Mouse (Mus musculus) embryonic facial prominence, embryonic 10.5 days (tissue): ENCODE results near the gene Esr1. TPM values are rescaled to one million over a fixed set of nuclear protein-coding genes. Genes with fewer than 3 reads are reported as not detected.

Experiments used
- DNase-seq: peaks from one replicate; pipeline ENCODE4 v3.0.0-alpha.2; 2017; ENCODE audit warnings: low spot score
- H3K27ac ChIP-seq: fragments of 300-500 bp; sonication (generic); replicated peaks from 2 replicates; pipeline ENCODE4 v1.5.1; 2016; ENCODE audit warnings: mild to moderate bottlenecking
- H3K27me3 ChIP-seq: fragments of 300-500 bp; sonication (generic); replicated peaks from 2 replicates; pipeline ENCODE4 v1.6.1; 2016; ENCODE audit warnings: low read depth, mild to moderate bottlenecking; ENCODE audit not compliant: poor library complexity, severe bottlenecking
- H3K36me3 ChIP-seq: fragments of 300-500 bp; sonication (generic); replicated peaks from 2 replicates; pipeline ENCODE4 v1.6.1; 2016; ENCODE audit warnings: mild to moderate bottlenecking, moderate library complexity
- H3K4me1 ChIP-seq: fragments of 300-500 bp; sonication (generic); 2 replicates; pipeline ENCODE4 v1.6.1; 2016
- H3K4me3 ChIP-seq: fragments of 300-500 bp; sonication (generic); 2 replicates; pipeline ENCODE4 v1.5.1; 2016; ENCODE audit warnings: mild to moderate bottlenecking, moderate library complexity
- H3K9me3 ChIP-seq: fragments of 300-500 bp; sonication (generic); 2 replicates; pipeline ENCODE4 v1.6.1; 2016; ENCODE audit warnings: mild to moderate bottlenecking
- WGBS: fragments of 180-500 bp; shearing (Covaris S2); methylation state at CpG from one replicate; pipeline ENCODE4 v1.1.7; 2016; 5-methylcytosine and 5-hydroxymethylcytosine counted together
- polyA plus RNA-seq: library from polyadenylated mRNA; unstranded; fragments of >200 nt; fragmentation: Nextera tagmentation; extraction: Ambion mirVana; gene quantifications from 2 replicates; pipeline ENCODE4 v1.2.1, GENCODE M21; 2016

Gene Esr1
- polyA plus RNA-seq, 1 experiment from 2014 or later = 0.07 TPM

DNA sequence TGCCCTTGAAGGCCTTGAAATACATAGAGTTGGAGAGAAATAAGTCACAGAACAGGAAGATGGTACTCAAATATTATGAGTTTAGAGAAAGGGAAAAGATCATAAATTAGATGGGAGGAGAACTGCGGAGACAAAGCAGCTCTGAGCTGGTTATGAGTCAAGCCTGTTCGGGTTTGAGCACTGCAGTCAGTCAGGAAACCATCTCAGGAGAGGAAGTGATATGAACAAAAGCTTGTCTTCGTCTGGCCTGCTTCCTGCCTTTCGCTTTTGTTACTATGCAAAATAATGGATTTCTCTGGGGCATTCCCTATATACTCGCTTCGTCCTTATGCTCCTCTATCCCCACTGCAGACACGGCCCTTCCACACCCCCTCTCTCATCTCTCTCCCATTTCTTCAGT lies 288.9 kb downstream of the Esr1 start:
- WGBS = 84% methylated on average over 7 of the region's 7 CpGs
- no peak overlapping the region for H3K4me3 ChIP-seq
- H3K27me3 ChIP-seq = no peaks in the 10 kb centered on the region
- H3K27ac ChIP-seq = no peak overlapping the region
- no peak for DNase-seq
- H3K4me1 ChIP-seq = no peaks in the 10 kb centered on the region
- H3K36me3 ChIP-seq = no peaks in the 10 kb centered on the region
- no peaks in the 10 kb centered on the region for H3K9me3 ChIP-seq

DNA sequence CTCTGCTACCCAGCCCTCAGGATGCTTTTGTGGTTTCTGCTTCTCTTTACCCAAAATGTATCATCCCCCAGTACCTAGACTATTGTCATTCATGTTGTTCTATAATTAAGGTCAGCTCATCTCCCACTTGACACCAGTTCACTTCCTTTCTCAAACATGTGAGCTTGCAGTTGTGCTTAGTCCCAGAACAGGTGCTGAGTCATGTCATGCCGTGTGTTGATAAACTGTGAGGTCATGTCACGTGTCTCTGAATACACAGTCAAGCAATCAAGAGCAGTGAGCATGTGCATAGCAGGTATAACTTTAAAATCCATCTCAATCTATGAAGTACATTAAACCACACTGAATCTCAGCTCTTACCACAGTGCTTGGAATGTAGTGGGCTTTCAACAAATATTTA lies 297.9 kb downstream of the Esr1 start:
- DNase-seq = no peak
- H3K9me3 ChIP-seq = no peaks in the 10 kb centered on the region
- whole genome bisulfite sequencing = 84% methylated on average over 2 of the region's 2 CpGs
- no peaks in the 10 kb centered on the region for H3K27me3 ChIP-seq
- H3K36me3 ChIP-seq = no peaks in the 10 kb centered on the region
- no peak overlapping the region for H3K4me3 ChIP-seq
- no peaks in the 10 kb centered on the region for H3K4me1 ChIP-seq
- no peak overlapping the region for H3K27ac ChIP-seq

DNA sequence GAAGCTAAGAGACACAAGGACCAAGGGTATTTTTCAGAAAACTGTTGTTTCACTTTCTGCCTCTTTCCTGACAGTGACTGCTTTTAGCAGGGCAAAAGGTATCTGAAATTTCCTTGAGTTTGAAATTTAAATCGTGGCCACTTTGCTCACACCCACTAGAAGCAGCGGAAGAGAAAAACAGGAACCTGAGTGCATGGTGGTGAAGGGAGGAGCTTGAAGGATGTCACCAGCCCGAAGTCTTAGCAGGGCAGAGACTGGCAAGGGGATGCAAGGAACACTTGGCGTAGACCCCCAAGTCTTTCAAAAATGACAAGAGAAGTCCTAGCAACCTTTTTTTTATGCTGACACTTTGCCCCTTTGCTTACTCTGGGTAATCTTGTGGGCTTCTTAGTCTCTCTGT lies 299.1 kb downstream of the Esr1 start:
- Histone ChIP-seq H3K36me3 (no peaks in the 10 kb centered on the region), H3K27ac (no peak overlapping the region), H3K27me3 (no peaks in the 10 kb centered on the region), H3K9me3 (no peaks in the 10 kb centered on the region), H3K4me1 (no peaks in the 10 kb centered on the region), H3K4me3 (no peak overlapping the region)
- no peak for DNase-seq
- WGBS = 89% methylated on average over 4 of the region's 4 CpGs

DNA sequence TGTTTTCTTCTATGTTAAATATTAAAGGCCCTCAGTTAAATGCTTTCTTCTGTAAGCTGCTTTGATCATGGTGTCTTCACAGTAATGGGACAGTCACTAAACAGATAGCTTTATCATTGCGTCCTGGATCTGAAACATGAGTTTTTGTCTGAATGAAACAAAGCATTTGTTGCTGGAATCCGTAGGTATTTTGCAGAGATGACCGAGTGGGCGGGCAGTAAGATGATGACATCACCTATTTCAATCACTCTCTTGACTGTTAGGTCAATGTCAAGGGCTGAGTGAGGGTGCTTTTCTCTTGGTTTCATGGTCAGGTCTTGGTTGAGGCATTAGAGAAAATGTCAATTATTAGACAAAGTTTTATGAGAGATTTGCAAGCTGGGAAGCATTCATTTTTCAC lies 307.7 kb downstream of the Esr1 start:
- 83% methylated on average over 4 of the region's 4 CpGs for WGBS
- Histone ChIP-seq H3K4me3 (no peak overlapping the region), H3K27me3 (no peaks in the 10 kb centered on the region), H3K36me3 (no peaks in the 10 kb centered on the region), H3K27ac (no peak overlapping the region), H3K9me3 (no peaks in the 10 kb centered on the region), H3K4me1 (no peaks in the 10 kb centered on the region)
- DNase-seq = no peak

DNA sequence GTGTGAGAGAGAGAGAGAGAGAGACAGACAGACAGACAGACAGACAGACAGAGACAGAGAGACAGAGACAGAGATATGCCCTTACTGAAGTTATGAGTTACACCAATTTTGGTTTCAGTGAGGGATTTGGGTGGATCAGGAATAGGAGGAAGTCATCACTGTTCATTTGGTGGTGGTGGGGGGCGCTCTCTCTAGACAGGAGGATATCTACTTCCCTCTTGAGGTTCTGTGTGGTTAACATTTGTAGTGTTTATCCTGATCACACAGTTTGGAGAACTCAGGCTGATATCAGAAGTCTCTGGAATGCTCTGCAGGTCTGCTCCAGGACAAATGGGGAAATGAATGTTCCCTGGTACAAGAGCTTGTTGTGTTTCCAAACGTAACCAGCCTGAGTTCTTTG lies 312.2 kb downstream of the Esr1 start:
- Histone ChIP-seq H3K4me3 (no peak overlapping the region), H3K27me3 (no peaks in the 10 kb centered on the region), H3K4me1 (no peaks in the 10 kb centered on the region), H3K27ac (no peak overlapping the region), H3K9me3 (no peaks in the 10 kb centered on the region), H3K36me3 (no peaks in the 10 kb centered on the region)
- DNase-seq = no peak
- WGBS = 75% methylated on average over 2 of the region's 2 CpGs

DNA sequence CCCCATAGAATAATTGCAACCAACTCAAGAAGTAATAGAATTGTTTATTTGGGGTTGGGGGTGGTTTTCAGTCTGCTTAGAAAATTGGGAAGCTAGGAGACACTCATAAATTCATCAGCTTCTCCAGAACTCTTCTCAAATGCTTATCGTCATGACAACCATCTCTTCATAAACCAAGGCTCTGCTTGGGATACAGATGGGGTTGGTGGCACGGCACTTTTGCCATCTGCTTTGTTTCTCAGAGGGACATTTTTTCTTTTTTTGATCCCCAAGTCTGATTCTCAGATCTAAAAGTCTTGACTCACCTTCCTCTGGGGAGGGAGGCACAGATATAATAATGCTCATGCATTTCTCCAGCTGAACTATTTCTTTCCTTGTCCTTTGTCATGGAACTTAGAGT lies 313.0 kb downstream of the Esr1 start:
- Histone ChIP-seq H3K9me3 (no peaks in the 10 kb centered on the region), H3K27ac (no peak overlapping the region), H3K4me1 (no peaks in the 10 kb centered on the region), H3K4me3 (no peak overlapping the region), H3K27me3 (no peaks in the 10 kb centered on the region), H3K36me3 (no peaks in the 10 kb centered on the region)
- DNase-seq = no peak
- WGBS = 88% methylated on average over 2 of the region's 2 CpGs

DNA sequence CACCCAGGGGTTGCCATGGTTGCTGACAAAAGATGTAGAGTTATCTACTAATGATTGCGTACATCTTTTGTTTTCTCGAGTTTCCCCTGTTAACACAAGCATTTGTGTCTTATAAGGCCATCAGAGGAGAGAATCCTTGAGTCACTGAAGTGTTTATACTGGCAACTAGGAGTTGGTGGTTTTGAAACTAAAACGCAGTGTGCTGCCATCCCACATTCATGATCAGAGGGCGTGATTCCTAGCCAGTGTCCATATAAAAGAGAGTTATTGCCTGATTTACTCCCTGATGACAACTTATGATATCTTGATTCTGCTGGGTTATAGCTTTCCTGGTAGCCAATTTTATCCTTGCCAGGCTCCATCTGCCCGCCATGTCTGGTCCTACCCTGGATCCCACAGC lies 331.8 kb downstream of the Esr1 start:
- no peaks in the 10 kb centered on the region for H3K9me3 ChIP-seq
- no peak overlapping the region for H3K27ac ChIP-seq
- H3K36me3 ChIP-seq = no peaks in the 10 kb centered on the region
- no peak overlapping the region for H3K4me3 ChIP-seq
- no peaks in the 10 kb centered on the region for H3K4me1 ChIP-seq
- H3K27me3 ChIP-seq = no peaks in the 10 kb centered on the region
- 81% methylated on average over 5 of the region's 5 CpGs for WGBS
- no peak for DNase-seq

DNA sequence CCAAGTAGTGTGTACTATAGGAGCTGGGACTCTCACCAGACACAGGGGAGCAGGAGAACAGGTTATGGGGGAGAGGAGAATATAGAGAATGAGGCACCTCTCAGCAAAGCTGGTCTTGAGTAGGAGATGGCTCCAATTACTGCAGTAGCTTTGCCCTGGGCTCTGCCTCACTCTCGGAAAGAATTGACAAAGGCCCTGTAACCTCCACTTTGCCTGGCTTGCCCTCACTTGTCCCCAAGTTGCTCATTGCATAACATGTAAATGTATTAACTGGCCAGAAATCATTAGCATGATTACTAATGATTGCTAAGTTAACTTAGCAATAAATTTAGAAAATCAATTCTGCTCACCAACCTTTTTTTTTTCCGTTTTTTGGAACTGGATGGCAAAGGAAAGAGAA lies 333.3 kb downstream of the Esr1 start:
- Histone ChIP-seq H3K36me3 (no peaks in the 10 kb centered on the region), H3K9me3 (no peaks in the 10 kb centered on the region), H3K4me1 (no peaks in the 10 kb centered on the region), H3K27me3 (no peaks in the 10 kb centered on the region), H3K4me3 (no peak overlapping the region), H3K27ac (no peak overlapping the region)
- no peak for DNase-seq
- WGBS = 61% methylated on average over 2 of the region's 2 CpGs

DNA sequence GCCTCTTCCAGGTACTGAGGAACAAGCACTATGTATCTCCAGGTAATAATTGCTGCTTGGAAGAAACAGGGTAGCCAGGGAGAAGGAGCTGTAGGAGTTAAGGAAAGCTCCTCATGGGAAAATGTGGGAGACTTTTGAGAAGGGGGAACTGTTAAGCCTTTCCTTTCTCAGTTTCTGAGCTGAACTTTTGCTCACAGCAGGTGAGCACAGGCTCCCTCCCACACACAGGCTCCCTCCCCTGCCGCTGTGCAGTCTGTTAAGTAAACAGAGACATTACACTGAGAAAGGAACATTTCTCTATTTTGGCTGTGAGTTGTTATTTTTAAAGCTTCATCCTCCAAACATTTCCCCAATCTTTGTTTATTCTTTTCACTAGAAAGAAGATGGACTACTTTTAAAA lies 354.4 kb downstream of the Esr1 start:
- Histone ChIP-seq H3K27me3 (no peaks in the 10 kb centered on the region), H3K27ac (no peak overlapping the region)

DNA sequence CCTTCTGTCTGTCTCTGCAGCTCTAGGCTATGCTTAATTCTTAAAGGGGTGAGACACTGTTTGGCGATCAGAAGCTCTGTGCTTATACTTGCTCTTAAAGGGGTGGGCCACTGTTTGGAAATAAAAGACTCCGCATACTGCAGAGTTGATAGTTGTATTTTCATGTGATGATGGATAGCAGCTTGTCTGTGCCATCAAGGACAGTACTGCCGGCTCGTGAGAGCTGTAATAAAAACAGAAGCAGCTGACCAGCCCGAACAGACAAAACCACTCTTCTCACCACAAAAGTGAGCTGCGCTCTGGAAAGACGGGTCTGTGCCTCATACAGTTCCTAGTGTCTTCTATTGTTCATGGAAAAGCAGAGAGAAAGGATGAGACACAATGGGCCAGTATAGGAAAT lies 359.8 kb downstream of the Esr1 start:
- no peak overlapping the region for H3K27ac ChIP-seq
- H3K4me1 ChIP-seq = peaks cover 6% of the 10 kb centered on the region; the same call in 1 of the 2 replicates
- H3K4me3 ChIP-seq = no peak overlapping the region
- 86% methylated on average over 7 of the region's 7 CpGs for WGBS
- no peaks in the 10 kb centered on the region for H3K36me3 ChIP-seq
- no peaks in the 10 kb centered on the region for H3K27me3 ChIP-seq
- DNase-seq = no peak
- H3K9me3 ChIP-seq = no peaks in the 10 kb centered on the region

More for the DNA sequence above, 354.4 kb downstream of the Esr1 start:
- no peaks in the 10 kb centered on the region for H3K36me3 ChIP-seq
- H3K4me1 ChIP-seq = no peaks in the 10 kb centered on the region
- 35% methylated on average over 1 of the region's 1 CpGs for WGBS
- DNase-seq = no peak
- no peaks in the 10 kb centered on the region for H3K9me3 ChIP-seq
- no peak overlapping the region for H3K4me3 ChIP-seq

DNA sequence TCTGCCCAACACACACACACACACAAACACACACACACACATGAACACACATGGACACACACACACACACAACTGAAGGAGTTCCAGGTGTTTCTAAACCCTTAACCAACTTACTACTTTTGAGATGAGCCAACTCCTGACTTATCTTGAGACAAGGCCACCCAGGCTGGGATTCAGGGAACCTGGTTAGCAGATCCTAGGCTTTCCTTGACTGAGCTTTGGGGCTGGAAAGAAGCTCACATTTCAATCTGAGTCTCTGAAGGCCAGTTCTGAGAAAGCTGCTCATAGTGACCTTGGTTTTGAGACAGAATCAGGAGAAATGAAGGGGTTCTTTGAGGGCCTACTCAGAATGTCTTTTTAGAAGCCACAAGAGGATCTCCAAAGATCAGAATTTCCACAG lies 360.2 kb downstream of the Esr1 start:
- Histone ChIP-seq H3K4me1 (peaks cover 6% of the 10 kb centered on the region; the same call in 1 of the 2 replicates), H3K9me3 (no peaks in the 10 kb centered on the region), H3K27me3 (no peaks in the 10 kb centered on the region), H3K27ac (no peak overlapping the region), H3K4me3 (no peak overlapping the region), H3K36me3 (no peaks in the 10 kb centered on the region)
- DNase-seq = no peak

DNA sequence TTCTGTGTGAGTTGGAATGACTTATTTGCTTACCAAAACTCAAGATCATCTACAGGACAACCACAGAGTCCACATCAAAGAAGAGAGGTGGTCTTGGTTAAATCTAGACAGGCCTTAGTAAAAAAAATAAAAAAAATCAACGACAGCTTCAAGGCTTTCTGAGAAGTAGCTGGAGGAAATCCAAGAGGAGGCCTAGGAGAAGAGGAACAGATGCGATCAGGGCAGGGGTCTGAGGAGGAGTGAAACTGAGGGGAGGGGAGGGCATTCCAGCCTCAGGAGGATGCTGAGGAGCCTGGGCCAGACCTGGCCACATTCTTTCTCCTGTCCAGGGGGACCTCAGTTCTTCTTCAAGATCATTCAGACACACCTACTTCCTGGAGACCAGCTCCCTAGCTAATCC lies 360.6 kb downstream of the Esr1 start:
- WGBS = 81% methylated on average over 2 of the region's 2 CpGs
- H3K4me3 ChIP-seq = no peak overlapping the region
- DNase-seq = no peak
- peaks cover 6% of the 10 kb centered on the region; the same call in 1 of the 2 replicates for H3K4me1 ChIP-seq
- H3K9me3 ChIP-seq = no peaks in the 10 kb centered on the region
- no peaks in the 10 kb centered on the region for H3K27me3 ChIP-seq
- H3K36me3 ChIP-seq = no peaks in the 10 kb centered on the region
- H3K27ac ChIP-seq = no peak overlapping the region

DNA sequence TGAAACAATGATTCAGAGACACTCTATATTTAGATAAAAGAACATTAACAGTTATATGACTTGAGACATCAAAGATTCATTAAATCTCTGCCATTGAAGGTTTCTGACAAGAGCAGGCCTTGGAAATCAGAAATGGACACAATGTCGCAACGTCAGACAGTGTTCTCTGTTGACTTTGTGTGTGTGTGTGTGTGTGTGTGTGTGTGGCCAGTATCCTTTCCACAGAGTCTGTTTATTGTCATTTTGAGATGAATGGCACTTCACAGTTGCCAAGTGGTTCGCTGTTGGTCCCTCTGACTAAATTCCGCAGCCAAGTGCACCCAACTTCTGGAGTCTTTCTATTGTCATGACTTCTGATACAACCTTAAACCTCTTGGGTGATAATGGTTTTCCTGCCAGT lies 362.9 kb downstream of the Esr1 start:
- DNase-seq = no peak
- Histone ChIP-seq H3K27me3 (no peaks in the 10 kb centered on the region), H3K4me1 (peaks cover 6% of the 10 kb centered on the region; the same call in 1 of the 2 replicates), H3K36me3 (no peaks in the 10 kb centered on the region), H3K27ac (no peak overlapping the region), H3K4me3 (no peak overlapping the region), H3K9me3 (no peaks in the 10 kb centered on the region)
- 90% methylated on average over 4 of the region's 4 CpGs for WGBS

DNA sequence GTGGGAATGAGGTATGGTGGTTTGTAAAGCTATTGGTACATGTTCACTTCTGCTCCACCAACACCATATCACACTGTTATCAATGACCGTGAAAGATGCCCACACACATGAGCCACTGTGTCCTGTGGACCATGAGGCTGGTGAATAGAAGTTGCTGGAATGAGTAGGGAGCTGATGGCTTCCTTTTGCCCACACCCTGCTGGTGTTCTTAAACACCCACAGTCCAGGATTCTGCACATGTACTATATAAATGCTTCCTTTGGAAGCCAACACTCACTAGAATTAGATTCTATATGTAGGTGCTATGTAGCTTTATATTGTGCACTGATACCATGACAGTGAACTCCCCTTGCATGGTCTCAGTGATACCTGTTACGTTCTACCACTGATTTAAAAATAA lies 365.2 kb downstream of the Esr1 start:
- 88% methylated on average over 2 of the region's 2 CpGs for WGBS
- H3K36me3 ChIP-seq = no peaks in the 10 kb centered on the region
- no peak for DNase-seq
- no peaks in the 10 kb centered on the region for H3K27me3 ChIP-seq
- H3K4me1 ChIP-seq = peaks cover 6% of the 10 kb centered on the region; the same call in 1 of the 2 replicates
- H3K9me3 ChIP-seq = no peaks in the 10 kb centered on the region
- H3K27ac ChIP-seq = no peak overlapping the region
- H3K4me3 ChIP-seq = no peak overlapping the region
